Mouse (Mus musculus) lung, embryonic 15.5 days (tissue): Measurements from ENCODE around the gene Col5a3. TPM values are rescaled to one million over a fixed set of nuclear protein-coding genes. Genes with fewer than 3 reads are reported as not detected.
"Not testable (repeated sequence)": the region's sequence is repeated elsewhere in the genome, so short reads cannot be mapped to it uniquely, and the experiment has no call there.

Experiments used
- ATAC-seq: fragments of 200-750 bp; cut with Nextera tagmentation; 2 replicates; pipeline ENCODE4 v1.8.0; 2017; ENCODE audit warnings: moderate number of reproducible peaks, borderline replicate concordance; ENCODE audit not compliant: low FRiP score, low TSS enrichment; ENCODE audit errors: extremely low read depth
- H3K27ac ChIP-seq: fragments of 300-500 bp; sonication (generic); 2 replicates; pipeline ENCODE4 v1.5.1; 2015; ENCODE audit warnings: moderate library complexity, mild to moderate bottlenecking, inconsistent platforms
- H3K27me3 ChIP-seq: fragments of 300-500 bp; sonication (generic); 2 replicates; pipeline ENCODE4 v1.6.1; 2015; ENCODE audit warnings: inconsistent platforms
- H3K36me3 ChIP-seq: fragments of 300-500 bp; sonication (generic); 2 replicates; pipeline ENCODE4 v1.6.1; 2015; ENCODE audit warnings: inconsistent platforms
- H3K4me1 ChIP-seq: fragments of 300-500 bp; sonication (generic); 2 replicates; pipeline ENCODE4 v1.6.1; 2015; ENCODE audit warnings: inconsistent platforms
- H3K4me2 ChIP-seq: fragments of 300-500 bp; sonication (generic); 2 replicates; pipeline ENCODE4 v1.6.1; 2015; ENCODE audit warnings: inconsistent platforms, mild to moderate bottlenecking, moderate library complexity
- H3K4me3 ChIP-seq: fragments of 300-500 bp; sonication (generic); 2 replicates; pipeline ENCODE4 v1.5.1; 2015; ENCODE audit warnings: mild to moderate bottlenecking, inconsistent platforms
- H3K9ac ChIP-seq: fragments of 300-500 bp; sonication (generic); 2 replicates; pipeline ENCODE4 v1.6.1; 2015; ENCODE audit warnings: inconsistent platforms
- H3K9me3 ChIP-seq: fragments of 300-500 bp; sonication (generic); 2 replicates; pipeline ENCODE4 v1.6.1; 2016; ENCODE audit warnings: inconsistent platforms
- WGBS: fragments of 180-500 bp; shearing (Covaris S2); methylation state at CpG from one replicate; pipeline ENCODE4 v1.1.7; 2015; 5-methylcytosine and 5-hydroxymethylcytosine counted together
- polyA plus RNA-seq: library from polyadenylated mRNA; unstranded; fragments of >200 nt; fragmentation: Nextera tagmentation; extraction: Ambion mirVana; gene quantifications from 2 replicates; pipeline ENCODE4 v1.2.1, GENCODE M21; 2015

Gene Col5a3
- 0.99 and 1.4 TPM in 2 replicates for polyA plus RNA-seq

- H3K27ac ChIP-seq, result no peak within 1 kb of the TSS
- ATAC-seq, result peak; percentile 77; the same call in 1 of the 2 replicates
- H3K9ac ChIP-seq, result no peak within 1 kb of the TSS
- H3K27me3 ChIP-seq, result peaks cover 8% of the 10 kb centered on the region; the same call in 1 of the 2 replicates
- peak within 1 kb of the TSS; percentile 46 for H3K4me2 ChIP-seq
- no peaks in the 10 kb centered on the region for H3K36me3 ChIP-seq
- H3K4me1 ChIP-seq, result peaks cover 12% of the 10 kb centered on the region
- 3% methylated on average over 29 of the region's 29 CpGs for WGBS
- peak within 1 kb of the TSS; percentile 16 for H3K4me3 ChIP-seq
- no peaks in the 10 kb centered on the region for H3K9me3 ChIP-seq
Measured at GRCm38 (mm10) chr9:20814521-20815272, at the start of gene Col5a3. Gene Col5a3, minus strand, starts transcription at chr9:20815067.

GRCm38 (mm10) chr9:20862225-20862624, 47.4 kb upstream of the Col5a3 start:
- Histone ChIP-seq H3K9ac (no peak overlapping the region), H3K27ac (no peak overlapping the region), H3K4me3 (no peak overlapping the region), H3K4me1 (no peaks in the 10 kb centered on the region), H3K36me3 (no peaks in the 10 kb centered on the region), H3K27me3 (peaks cover 5% of the 10 kb centered on the region), H3K9me3 (no peaks in the 10 kb centered on the region), H3K4me2 (no peak overlapping the region)
- no peak for ATAC-seq
- 45% methylated on average over 4 of the region's 4 CpGs for WGBS

GRCm38 (mm10) chr9:20861821-20862220, 47.0 kb upstream of the Col5a3 start:
- Histone ChIP-seq H3K4me1 (no peaks in the 10 kb centered on the region), H3K4me2 (no peak overlapping the region), H3K9me3 (no peaks in the 10 kb centered on the region), H3K4me3 (no peak overlapping the region), H3K36me3 (no peaks in the 10 kb centered on the region), H3K27ac (no peak overlapping the region), H3K9ac (no peak overlapping the region), H3K27me3 (peaks cover under 1% of the 10 kb centered on the region)
- ATAC-seq, result no peak
- 6% methylated on average over 4 of the region's 4 CpGs for WGBS

- H3K27me3 ChIP-seq, result no peaks in the 10 kb centered on the region
- no peak overlapping the region for H3K27ac ChIP-seq
- H3K9ac ChIP-seq, result no peak overlapping the region
- H3K4me3 ChIP-seq, result no peak overlapping the region
- WGBS, result 41% methylated on average over 6 of the region's 6 CpGs
- no peaks in the 10 kb centered on the region for H3K4me1 ChIP-seq
- no peak overlapping the region for H3K4me2 ChIP-seq
- ATAC-seq, result no peak
- H3K36me3 ChIP-seq, result no peaks in the 10 kb centered on the region
- H3K9me3 ChIP-seq, result no peaks in the 10 kb centered on the region
Measured at GRCm38 (mm10) chr9:20859926-20860325, 45.1 kb upstream of the Col5a3 start.

GRCm38 (mm10) chr9:20857131-20857530, 42.3 kb upstream of the Col5a3 start:
- 9% methylated on average over 6 of the region's 6 CpGs for WGBS
- Histone ChIP-seq H3K9ac (no peak overlapping the region), H3K36me3 (no peaks in the 10 kb centered on the region), H3K4me3 (no peak overlapping the region), H3K27me3 (no peaks in the 10 kb centered on the region), H3K4me2 (no peak overlapping the region), H3K4me1 (no peaks in the 10 kb centered on the region), H3K9me3 (no peaks in the 10 kb centered on the region), H3K27ac (no peak overlapping the region)
- ATAC-seq, result no peak

GRCm38 (mm10) chr9:20850179-20850578, 35.3 kb upstream of the Col5a3 start:
- H3K27me3 ChIP-seq, result no peaks in the 10 kb centered on the region
- no peak overlapping the region for H3K9ac ChIP-seq
- H3K4me2 ChIP-seq, result no peak overlapping the region
- ATAC-seq, result no peak
- WGBS, result 76% methylated on average over 2 of the region's 2 CpGs
- no peaks in the 10 kb centered on the region for H3K9me3 ChIP-seq
- H3K27ac ChIP-seq, result no peak overlapping the region
- H3K4me3 ChIP-seq, result no peak overlapping the region
- H3K36me3 ChIP-seq, result no peaks in the 10 kb centered on the region
- no peaks in the 10 kb centered on the region for H3K4me1 ChIP-seq

- Histone ChIP-seq H3K9me3 (no peaks in the 10 kb centered on the region), H3K4me2 (no peak overlapping the region), H3K27ac (no peak overlapping the region), H3K4me1 (no peaks in the 10 kb centered on the region), H3K4me3 (no peak overlapping the region), H3K9ac (no peak overlapping the region), H3K27me3 (no peaks in the 10 kb centered on the region), H3K36me3 (no peaks in the 10 kb centered on the region)
- no peak for ATAC-seq
- WGBS, result 26% methylated on average over 2 of the region's 2 CpGs
Measured at GRCm38 (mm10) chr9:20842670-20843069, 27.8 kb upstream of the Col5a3 start.

GRCm38 (mm10) chr9:20842211-20842610, 27.3 kb upstream of the Col5a3 start:
- H3K4me1 ChIP-seq, result no peaks in the 10 kb centered on the region
- no peaks in the 10 kb centered on the region for H3K36me3 ChIP-seq
- WGBS, result 41% methylated on average over 4 of the region's 4 CpGs
- no peak overlapping the region for H3K27ac ChIP-seq
- H3K9ac ChIP-seq, result no peak overlapping the region
- H3K9me3 ChIP-seq, result no peaks in the 10 kb centered on the region
- H3K4me3 ChIP-seq, result no peak overlapping the region
- ATAC-seq, result no peak
- H3K27me3 ChIP-seq, result no peaks in the 10 kb centered on the region
- no peak overlapping the region for H3K4me2 ChIP-seq

GRCm38 (mm10) chr9:20838931-20839330, 24.1 kb upstream of the Col5a3 start:
- Histone ChIP-seq H3K4me2 (no peak overlapping the region), H3K9ac (no peak overlapping the region), H3K36me3 (no peaks in the 10 kb centered on the region), H3K4me1 (no peaks in the 10 kb centered on the region), H3K27ac (no peak overlapping the region), H3K9me3 (no peaks in the 10 kb centered on the region), H3K27me3 (no peaks in the 10 kb centered on the region), H3K4me3 (no peak overlapping the region)
- no peak for ATAC-seq
- WGBS, result 46% methylated on average over 6 of the region's 6 CpGs

GRCm38 (mm10) chr9:20837184-20837947, 22.5 kb upstream of the Col5a3 start:
- no peak for ATAC-seq
- Histone ChIP-seq H3K27ac (no peak overlapping the region), H3K36me3 (no peaks in the 10 kb centered on the region), H3K27me3 (no peaks in the 10 kb centered on the region), H3K9ac (no peak overlapping the region), H3K4me3 (no peak overlapping the region), H3K4me2 (no peak overlapping the region), H3K4me1 (no peaks in the 10 kb centered on the region), H3K9me3 (no peaks in the 10 kb centered on the region)
- 75% methylated on average over 9 of the region's 9 CpGs for WGBS

GRCm38 (mm10) chr9:20835431-20835954, 20.6 kb upstream of the Col5a3 start:
- H3K27ac ChIP-seq, result not testable (repeated sequence)
- WGBS, result 80% methylated on average over 11 of the region's 11 CpGs

GRCm38 (mm10) chr9:20834881-20835280, 20.0 kb upstream of the Col5a3 start:
- Histone ChIP-seq H3K4me3 (no peak overlapping the region), H3K27ac (no peak overlapping the region), H3K9ac (no peak overlapping the region), H3K36me3 (no peaks in the 10 kb centered on the region), H3K9me3 (no peaks in the 10 kb centered on the region), H3K27me3 (no peaks in the 10 kb centered on the region), H3K4me2 (no peak overlapping the region), H3K4me1 (no peaks in the 10 kb centered on the region)
- WGBS, result 70% methylated on average over 1 of the region's 1 CpGs
- no peak for ATAC-seq

More at GRCm38 (mm10) chr9:20835431-20835954, 20.6 kb upstream of the Col5a3 start:
- H3K36me3 ChIP-seq, ATAC-seq, H3K4me2 ChIP-seq, H3K4me3 ChIP-seq, H3K9ac ChIP-seq, H3K9me3 ChIP-seq, H3K27me3 ChIP-seq, H3K4me1 ChIP-seq: not testable (repeated sequence)
